Mouse (Mus musculus) ES-Bruce4 (cell line): Measurements from ENCODE around the gene Zfp568.

Experiments
- CTCF ChIP-seq: IDR thresholded peaks from one replicate; pipeline ENCODE4 v1.8.1; 2011; ENCODE audit warnings: low read depth, low read length
- EP300 ChIP-seq: IDR thresholded peaks from 2 replicates; pipeline ENCODE4 v1.6.1; 2011; ENCODE audit warnings: low read depth, low read length; ENCODE audit not compliant: insufficient read depth
- POLR2A ChIP-seq: IDR thresholded peaks from one replicate; pipeline ENCODE4 v1.8.1; 2011; ENCODE audit warnings: low read length; ENCODE audit not compliant: insufficient read depth

DNA sequence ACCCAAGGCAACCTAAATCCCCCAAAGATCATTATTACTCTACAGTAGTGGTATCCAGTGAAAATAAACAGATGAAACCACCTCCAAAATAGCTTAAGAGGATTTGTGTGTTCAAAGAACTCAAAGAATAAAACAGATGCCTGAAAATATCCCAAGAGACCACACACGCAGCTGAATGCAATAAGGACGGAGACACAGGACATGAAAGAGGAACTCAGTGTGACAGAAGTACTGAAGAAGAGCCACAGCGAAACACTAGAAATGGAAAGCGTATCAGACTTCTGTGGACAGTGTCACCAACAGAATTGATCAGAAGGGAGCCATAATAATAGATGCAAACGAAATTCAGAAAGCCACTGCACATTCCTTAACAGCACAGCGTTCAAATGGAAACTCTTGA, 44.9 kb upstream of the Zfp568 start:
- TF ChIP-seq CTCF (no peak), POLR2A (no peak), EP300 (no peak)
